Mouse (Mus musculus) urinary bladder, adult 2 months (tissue): ENCODE results near the gene H2al1m. TPM values are rescaled to one million over a fixed set of nuclear protein-coding genes. Genes with fewer than 3 reads are reported as not detected.
"Not testable (repeated sequence)": the region's sequence is repeated elsewhere in the genome, so short reads cannot be mapped to it uniquely, and the experiment has no call there.

ENCODE experiments used
- DNase-seq: peaks from one replicate; pipeline ENCODE4 v3.0.0; 2022; ENCODE audit warnings: low spot score
- polyA plus RNA-seq: library from polyadenylated mRNA; depleted of rRNA; stranded (reverse); fragments of >200 nt; gene quantifications from 2 replicates; pipeline ENCODE4 v1.2.3, GENCODE M21; 2012; rRNA removed

The H2al1m gene
- polyA plus RNA-seq, 1 experiment: 0.89 TPM

DNA sequence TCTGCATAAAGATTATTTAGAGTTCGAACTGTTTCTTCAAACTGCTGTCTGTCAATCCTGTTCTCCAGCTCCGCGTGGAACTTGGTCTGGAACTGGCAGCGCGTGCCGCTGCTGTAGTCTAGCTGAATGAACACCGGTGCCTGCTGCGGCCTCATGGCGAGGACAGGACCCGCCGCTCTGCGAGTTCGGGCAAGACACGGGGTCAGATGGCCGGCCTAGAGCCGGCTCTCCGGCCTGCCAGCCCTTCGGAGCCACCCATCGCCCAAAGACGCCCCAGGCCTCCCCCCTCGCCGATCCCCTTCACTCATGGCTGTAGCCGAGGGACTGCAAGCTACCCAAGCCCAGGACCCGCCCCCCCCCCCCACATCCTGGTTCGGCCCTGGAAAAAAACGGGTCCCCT, 44.4 kb downstream of the H2al1m start:
- DNase-seq: not testable (repeated sequence)

GRCm38 (mm10) chrX:9332366-9332962, 48.9 kb downstream of the H2al1m start:
- not testable (repeated sequence) for DNase-seq

- DNase-seq: peak; percentile 63
Measured at GRCm38 (mm10) chrX:9333035-9333434, 49.5 kb downstream of the H2al1m start.

Other genes with a start within 250 kb of the H2al1m start
- gene Fthl17f, start 220.7 kb upstream of the H2al1m start, polyA plus RNA-seq: not detected in 2 replicates
- not detected in 2 replicates for gene 4930402K13Rik, start 179.2 kb upstream of the H2al1m start, polyA plus RNA-seq
- 3.4 and 3.5 TPM in 2 replicates for gene Lancl3, start 83.9 kb upstream of the H2al1m start, polyA plus RNA-seq
- gene Gm14862, start 26.9 kb upstream of the H2al1m start, polyA plus RNA-seq: not detected in 2 replicates
- gene Xk, start 11.0 kb upstream of the H2al1m start, polyA plus RNA-seq: 13.8 and 16.7 TPM in 2 replicates
- gene H2al1k, start 66.9 kb downstream of the H2al1m start, polyA plus RNA-seq: not detected in 2 replicates
- gene Cybb, start 204.0 kb downstream of the H2al1m start, polyA plus RNA-seq: 5.0 and 7.7 TPM in 2 replicates